Mouse (Mus musculus) lung, adult 2 months (tissue): Measurements from ENCODE around the gene Olfr826.

Source experiments
- CTCF ChIP-seq: fragments of 200-500 bp; IDR thresholded peaks from 2 replicates; pipeline ENCODE4 v1.5.1; 2011; ENCODE audit warnings: mild to moderate bottlenecking, low read length, control low read depth; ENCODE audit not compliant: insufficient read depth
- POLR2A ChIP-seq: fragments of 200-500 bp; IDR thresholded peaks from 2 replicates; pipeline ENCODE4 v1.6.1; 2011; ENCODE audit warnings: low read depth, mild to moderate bottlenecking, control low read depth, low read length, borderline replicate concordance; ENCODE audit errors: extremely low read depth

DNA sequence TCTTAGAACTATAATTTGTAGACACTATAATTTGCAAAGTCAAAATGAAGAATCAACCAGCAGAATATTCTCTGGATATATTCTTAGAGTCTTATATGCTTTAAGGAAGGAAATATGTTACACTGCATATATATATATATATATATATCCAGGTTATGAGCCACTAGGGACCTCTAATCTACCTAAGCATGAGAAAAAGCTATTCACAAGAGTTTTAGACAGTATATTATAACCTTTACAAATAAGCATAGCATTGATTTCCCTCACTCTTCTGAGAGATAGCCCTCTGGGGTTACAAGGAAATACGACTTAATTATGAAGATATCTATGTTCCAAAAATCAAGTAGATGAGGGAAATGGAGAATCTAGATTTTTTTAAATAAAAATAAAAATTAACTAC is at the start of gene Olfr826:
- TF ChIP-seq CTCF (no peak), POLR2A (no peak)
